8 mouse cellular contexts compared by ENCODE assay signal in the genomic region with DNA sequence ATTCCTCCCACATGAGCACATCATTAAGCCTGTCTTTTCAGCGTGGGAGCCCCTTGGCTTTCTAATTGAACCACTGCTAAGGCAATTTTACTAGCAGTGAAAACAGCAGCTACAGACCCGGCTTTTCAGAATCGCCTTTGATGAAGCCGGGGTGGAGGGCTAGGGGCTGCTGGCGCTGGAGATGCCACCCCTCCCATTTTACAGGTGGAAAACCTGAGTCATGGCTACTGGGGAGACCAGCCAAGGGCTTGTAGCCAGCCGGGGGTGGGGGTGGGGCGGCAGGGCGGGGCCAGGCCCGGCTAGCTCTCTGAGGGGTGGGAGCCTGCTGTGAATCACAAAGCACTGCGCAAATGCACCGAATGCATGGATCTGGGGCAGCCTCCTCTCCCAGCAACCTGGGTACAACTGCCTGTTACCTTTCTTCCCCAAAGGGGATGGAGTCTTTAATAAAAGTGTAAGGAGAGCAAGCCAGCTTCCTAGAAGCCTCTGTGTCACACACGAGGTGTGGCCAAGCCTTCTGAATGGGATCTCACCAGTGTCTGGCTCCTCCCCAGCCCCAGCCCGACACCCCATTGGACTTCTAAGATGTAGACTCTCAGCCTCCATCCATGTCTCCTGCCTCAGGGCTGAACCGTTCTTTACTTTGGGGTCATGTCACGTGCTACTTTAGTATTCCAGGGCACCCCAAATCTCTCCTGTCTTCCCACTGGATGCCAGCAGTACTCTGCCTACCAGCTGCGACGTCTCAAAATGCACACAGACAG.
DNase-seq lines count a peak whose midpoint lies in the region; ATAC-seq and TF ChIP-seq lines count a peak whose summit lies in the region.

No protein-coding gene starts in this region.

- peak overlapping the region; percentile 64 for H3K27ac ChIP-seq in layer of hippocampus, adult 2 months
- peak overlapping the region; percentile 51 for H3K27ac ChIP-seq in embryonic facial prominence, embryonic 12.5 days
- peak overlapping the region; percentile 66 for H3K27ac ChIP-seq in limb, embryonic 10.5 days

- intact Hi-C loops in left cerebral cortex, postnatal 4 days (cut with DNase I): no loop called here

- 8% methylated on average over 17 of the region's 17 CpGs for WGBS in embryonic facial prominence, embryonic 12.5 days
- WGBS in limb, embryonic 10.5 days: 9% methylated on average over 17 of the region's 17 CpGs

- peak overlapping the region; percentile 48 for H3K4me3 ChIP-seq in layer of hippocampus, adult 2 months
- peak overlapping the region; percentile 15; the same call in 1 of the 2 replicates for H3K4me3 ChIP-seq in embryonic facial prominence, embryonic 12.5 days
- H3K4me3 ChIP-seq in limb, embryonic 10.5 days: peak overlapping the region; percentile 37

- no peaks in the 10 kb centered on the region for H3K36me3 ChIP-seq in embryonic facial prominence, embryonic 12.5 days
- H3K36me3 ChIP-seq in limb, embryonic 10.5 days: no peaks in the 10 kb centered on the region

- DNase-seq in layer of hippocampus, adult 2 months (ENCODE audit: low spot score in 2 of 2): no peak
- DNase-seq in layer of hippocampus, postnatal 14 days (ENCODE audit: low spot score in 2 of 2): no peak
- no peak for DNase-seq in limb, embryonic 10.5 days (ENCODE audit: low spot score)
- DNase-seq in retina, embryonic 14.5 days (ENCODE audit: low spot score): peak; percentile 47
- no peak for DNase-seq in left cerebral cortex, postnatal 4 days
- DNase-seq in right cerebral cortex, postnatal 36 days (ENCODE audit: low spot score in 2 of 2): no peak
- DNase-seq in adrenal gland, postnatal 14 days: no peak

- no peak overlapping the region for H3K9ac ChIP-seq in embryonic facial prominence, embryonic 12.5 days

- peak overlapping the region; percentile 47 for H3K4me2 ChIP-seq in embryonic facial prominence, embryonic 12.5 days (replicated peaks)

- peaks cover 21% of the 10 kb centered on the region for H3K4me1 ChIP-seq in embryonic facial prominence, embryonic 12.5 days
- H3K4me1 ChIP-seq in limb, embryonic 10.5 days: peaks cover 63% of the 10 kb centered on the region

- H3K9me3 ChIP-seq in embryonic facial prominence, embryonic 12.5 days: no peaks in the 10 kb centered on the region
- H3K9me3 ChIP-seq in limb, embryonic 10.5 days (replicated peaks): no peaks in the 10 kb centered on the region

- H3K27me3 ChIP-seq in embryonic facial prominence, embryonic 12.5 days: no peaks in the 10 kb centered on the region
- H3K27me3 ChIP-seq in limb, embryonic 10.5 days (ENCODE audit: low read depth, poor library complexity, severe bottlenecking): peaks cover 36% of the 10 kb centered on the region

- ATAC-seq in embryonic facial prominence, embryonic 12.5 days (ENCODE audit: insufficient number of reproducible peaks, insufficient read depth, low FRiP score, low TSS enrichment): 0 out of 2 replicates have a peak, but pooled peaks have one; percentile 30

- no peak for TF ChIP-seq CTCF in layer of hippocampus, adult 2 months (conservative IDR thresholded peaks at IDR 0.05)
